Mouse (Mus musculus) myocyte (in vitro differentiated cells): ENCODE measurements around the gene Ldb3.

Experiments used
- POLR2A ChIP-seq: IDR thresholded peaks from one replicate; pipeline ENCODE4 v1.6.1; 2011; ENCODE audit warnings: low read depth, mild to moderate bottlenecking, control low read depth, moderate library complexity; ENCODE audit not compliant: insufficient read length
- REST ChIP-seq: IDR thresholded peaks from one replicate; pipeline ENCODE4 v1.6.1; 2011; ENCODE audit warnings: mild to moderate bottlenecking, control low read depth, moderate library complexity; ENCODE audit not compliant: insufficient read depth, insufficient read length
- TCF12 ChIP-seq: IDR thresholded peaks from one replicate; pipeline ENCODE4 v1.6.1; 2011; ENCODE audit warnings: mild to moderate bottlenecking, control low read depth; ENCODE audit not compliant: poor library complexity, insufficient read depth, severe bottlenecking
- TCF3 ChIP-seq: IDR thresholded peaks from one replicate; pipeline ENCODE4 v1.6.1; 2011; ENCODE audit warnings: low read depth, control low read depth; ENCODE audit not compliant: insufficient read length

GRCm38 (mm10) chr14:34635721-34636120 is 47.2 kb upstream of the Ldb3 start:
- no peak for TF ChIP-seq POLR2A
- TF ChIP-seq TCF12, result no peak
- TF ChIP-seq TCF3, result no peak
- TF ChIP-seq REST, result no peak
